Mouse (Mus musculus) layer of hippocampus, postnatal 10 days (tissue): ENCODE measurements around the gene Ces1e. TPM values are rescaled to one million over a fixed set of nuclear protein-coding genes. Genes with fewer than 3 reads are reported as not detected.
"Not testable (repeated sequence)": the region's sequence is repeated elsewhere in the genome, so short reads cannot be mapped to it uniquely, and the experiment has no call there.

ENCODE experiments used
- DNase-seq, 2 experiments: peaks; one replicate each; pipeline ENCODE4 v3.0.0; 2021; ENCODE audit warnings: low spot score in 2 of 2
- long read RNA-seq: library from polyadenylated mRNA; stranded (forward); transcript quantifications from one replicate; pipeline ENCODE4 v2.0.0, GENCODE M21; 2023
- total RNA-seq, 2 experiments: library from RNA; stranded (reverse); gene quantifications; 2 replicates each; pipeline ENCODE4 v1.2.3; 2021

The Ces1e gene
- not detected for total RNA-seq
- long read RNA-seq, result 0 reads

- DNase-seq, result no peak
Observed at GRCm38 (mm10) chr8:93229446-93229845, at the start of gene Ces1e. Gene Ces1e, minus strand, starts transcription at chr8:93229619.

GRCm38 (mm10) chr8:93278176-93278805, 48.9 kb upstream of the Ces1e start:
- no peak for DNase-seq

- no peak for DNase-seq
Observed at GRCm38 (mm10) chr8:93274609-93275008, 45.2 kb upstream of the Ces1e start.

GRCm38 (mm10) chr8:93273321-93273720, 43.9 kb upstream of the Ces1e start:
- DNase-seq, result peak in 1 of 2 experiments; percentile 11

GRCm38 (mm10) chr8:93272686-93273085, 43.3 kb upstream of the Ces1e start:
- no peak for DNase-seq

- DNase-seq, result no peak
Observed at GRCm38 (mm10) chr8:93261436-93261835, 32.0 kb upstream of the Ces1e start.

- DNase-seq, result no peak
Observed at GRCm38 (mm10) chr8:93252400-93252925, 23.0 kb upstream of the Ces1e start.

GRCm38 (mm10) chr8:93246057-93246456, 16.6 kb upstream of the Ces1e start:
- no peak for DNase-seq

- DNase-seq, result no peak
Observed at GRCm38 (mm10) chr8:93239884-93240283, 10.5 kb upstream of the Ces1e start.

- no peak for DNase-seq
Observed at GRCm38 (mm10) chr8:93235681-93236080, 6.3 kb upstream of the Ces1e start.

GRCm38 (mm10) chr8:93234706-93235105, 5.3 kb upstream of the Ces1e start:
- no peak for DNase-seq

GRCm38 (mm10) chr8:93234068-93234467, 4.6 kb upstream of the Ces1e start:
- no peak for DNase-seq

- no peak for DNase-seq
Observed at GRCm38 (mm10) chr8:93228673-93229370, 597 bp downstream of the Ces1e start.

GRCm38 (mm10) chr8:93226471-93226870, 2.9 kb downstream of the Ces1e start:
- not testable (repeated sequence) for DNase-seq

GRCm38 (mm10) chr8:93221896-93222295, 7.5 kb downstream of the Ces1e start:
- DNase-seq, result no peak

- DNase-seq, result peak in 1 of 2 experiments; percentile 14
Observed at GRCm38 (mm10) chr8:93217867-93218266, 11.6 kb downstream of the Ces1e start.

- no peak for DNase-seq
Observed at GRCm38 (mm10) chr8:93217375-93217774, 12.0 kb downstream of the Ces1e start.

- DNase-seq, result no peak
Observed at GRCm38 (mm10) chr8:93211091-93211490, 18.3 kb downstream of the Ces1e start.

- not testable (repeated sequence) for DNase-seq
Observed at GRCm38 (mm10) chr8:93199146-93199545, 30.3 kb downstream of the Ces1e start.

- DNase-seq, result no peak
Observed at GRCm38 (mm10) chr8:93197685-93198525, 31.5 kb downstream of the Ces1e start, which contains the start of gene Ces1d. Gene Ces1d, minus strand, starts transcription at chr8:93197838.

GRCm38 (mm10) chr8:93196436-93196835, 33.0 kb downstream of the Ces1e start:
- DNase-seq, result no peak
